Mouse (Mus musculus) hindbrain, embryonic 15.5 days (tissue): ENCODE measurements around the gene Fhad1. TPM values are rescaled to one million over a fixed set of nuclear protein-coding genes. Genes with fewer than 3 reads are reported as not detected.

Experiments
- ATAC-seq: fragments of 200-750 bp; cut with Nextera tagmentation; 2 replicates; pipeline ENCODE4 v1.8.0; 2017; ENCODE audit warnings: low read depth, moderate number of reproducible peaks, moderate TSS enrichment; ENCODE audit not compliant: low FRiP score
- H3K27ac ChIP-seq: fragments of 300-500 bp; sonication (generic); replicated peaks from 2 replicates; pipeline ENCODE4 v1.5.1; 2015; ENCODE audit warnings: mild to moderate bottlenecking, inconsistent platforms
- H3K27me3 ChIP-seq: fragments of 300-500 bp; sonication (generic); 2 replicates; pipeline ENCODE4 v1.6.1; 2015; ENCODE audit warnings: control low read depth, inconsistent platforms
- H3K36me3 ChIP-seq: fragments of 300-500 bp; sonication (generic); 2 replicates; pipeline ENCODE4 v1.6.1; 2015; ENCODE audit warnings: control low read depth, inconsistent platforms
- H3K4me1 ChIP-seq: fragments of 300-500 bp; sonication (generic); replicated peaks from 2 replicates; pipeline ENCODE4 v1.6.1; 2015; ENCODE audit warnings: control low read depth, inconsistent platforms
- H3K4me2 ChIP-seq: fragments of 300-500 bp; sonication (generic); 2 replicates; pipeline ENCODE4 v1.6.1; 2015; ENCODE audit warnings: moderate library complexity, mild to moderate bottlenecking, inconsistent platforms
- H3K4me3 ChIP-seq: fragments of 300-500 bp; sonication (generic); 2 replicates; pipeline ENCODE4 v1.5.1; 2015; ENCODE audit warnings: mild to moderate bottlenecking, inconsistent platforms
- H3K9ac ChIP-seq: fragments of 300-500 bp; sonication (generic); 2 replicates; pipeline ENCODE4 v1.6.1; 2015; ENCODE audit warnings: inconsistent platforms
- H3K9me3 ChIP-seq: fragments of 300-500 bp; sonication (generic); 2 replicates; pipeline ENCODE4 v1.6.1; 2016; ENCODE audit warnings: control low read depth, inconsistent platforms
- WGBS: fragments of 180-500 bp; shearing (Covaris S2); methylation state at CpG from one replicate; pipeline ENCODE4 v1.1.7; 2015; 5-methylcytosine and 5-hydroxymethylcytosine counted together
- polyA plus RNA-seq: library from polyadenylated mRNA; unstranded; fragments of >200 nt; fragmentation: Nextera tagmentation; extraction: Ambion mirVana; gene quantifications from 2 replicates; pipeline ENCODE4 v1.2.1, GENCODE M21; 2015

The Fhad1 gene
- polyA plus RNA-seq, 1 experiment from 2014 or later: 5.3 TPM

DNA sequence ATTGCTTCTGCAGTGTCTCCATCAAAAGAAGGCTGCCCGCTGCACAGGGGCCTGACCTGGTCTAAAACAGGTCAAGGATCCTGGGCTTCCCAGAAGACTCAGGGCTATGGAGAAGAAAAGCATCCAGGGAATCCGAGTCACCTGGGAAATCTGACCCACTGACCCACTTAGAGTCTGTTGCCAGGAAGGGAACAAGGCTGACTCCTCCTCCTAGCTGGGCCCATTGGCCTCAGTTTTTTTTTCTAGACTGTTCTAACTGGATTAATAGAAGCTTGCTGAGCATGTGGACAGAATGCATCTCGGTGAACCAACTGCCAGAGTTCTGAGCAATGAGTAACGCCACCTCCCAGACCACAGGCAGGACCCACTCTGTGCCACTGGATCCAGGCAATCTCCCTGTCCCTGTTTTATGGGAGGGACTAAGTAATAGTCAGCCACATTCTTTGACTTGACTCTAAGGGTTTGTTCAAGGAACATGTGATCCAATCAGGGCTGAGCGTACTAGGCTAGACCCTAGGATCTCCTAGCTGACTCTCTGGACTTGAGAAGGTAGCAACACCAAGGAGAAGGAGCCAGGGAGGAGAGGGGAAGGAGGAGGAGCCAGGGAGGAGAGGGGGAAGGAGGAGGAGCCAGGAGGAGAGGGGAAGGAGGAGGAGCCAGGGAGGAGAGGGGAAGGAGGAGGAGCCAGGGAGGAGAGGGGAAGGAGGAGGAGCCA, 21.4 kb downstream of the Fhad1 start:
- Histone ChIP-seq H3K9me3 (no peaks in the 10 kb centered on the region), H3K27me3 (no peaks in the 10 kb centered on the region), H3K4me2 (no peak overlapping the region), H3K4me1 (0 out of 2 replicates have a peak, but pooled peaks cover 7% of the 10 kb centered on the region), H3K9ac (no peak overlapping the region), H3K27ac (no peak overlapping the region), H3K4me3 (no peak overlapping the region), H3K36me3 (no peaks in the 10 kb centered on the region)
- no peak for ATAC-seq
- WGBS: 82% methylated on average over 5 of the region's 5 CpGs

- 83% methylated on average over 14 of the region's 14 CpGs for WGBS
- H3K4me1 ChIP-seq: no peaks in the 10 kb centered on the region
- no peaks in the 10 kb centered on the region for H3K27me3 ChIP-seq
- no peak for ATAC-seq
- H3K27ac ChIP-seq: no peak overlapping the region
- no peak overlapping the region for H3K4me3 ChIP-seq
- H3K9me3 ChIP-seq: no peaks in the 10 kb centered on the region
- no peaks in the 10 kb centered on the region for H3K36me3 ChIP-seq
- H3K9ac ChIP-seq: no peak overlapping the region
- H3K4me2 ChIP-seq: no peak overlapping the region
These were observed 22.2 kb downstream of the Fhad1 start for GRCm38 (mm10) chr4:141992530-141993204.

- H3K4me2 ChIP-seq: no peak overlapping the region
- H3K4me3 ChIP-seq: no peak overlapping the region
- WGBS: 92% methylated on average over 1 of the region's 1 CpGs
- no peaks in the 10 kb centered on the region for H3K36me3 ChIP-seq
- H3K4me1 ChIP-seq: no peaks in the 10 kb centered on the region
- H3K27me3 ChIP-seq: no peaks in the 10 kb centered on the region
- H3K9ac ChIP-seq: no peak overlapping the region
- no peak overlapping the region for H3K27ac ChIP-seq
- no peak for ATAC-seq
- no peaks in the 10 kb centered on the region for H3K9me3 ChIP-seq
These were observed 26.7 kb downstream of the Fhad1 start for GRCm38 (mm10) chr4:141988178-141988577.

GRCm38 (mm10) chr4:141983689-141984088, 31.2 kb downstream of the Fhad1 start:
- H3K4me3 ChIP-seq: no peak overlapping the region
- WGBS: 53% methylated on average over 3 of the region's 3 CpGs
- no peak for ATAC-seq
- no peak overlapping the region for H3K4me2 ChIP-seq
- H3K4me1 ChIP-seq: no peaks in the 10 kb centered on the region
- H3K27me3 ChIP-seq: no peaks in the 10 kb centered on the region
- no peaks in the 10 kb centered on the region for H3K36me3 ChIP-seq
- H3K9me3 ChIP-seq: no peaks in the 10 kb centered on the region
- H3K9ac ChIP-seq: no peak overlapping the region
- no peak overlapping the region for H3K27ac ChIP-seq

DNA sequence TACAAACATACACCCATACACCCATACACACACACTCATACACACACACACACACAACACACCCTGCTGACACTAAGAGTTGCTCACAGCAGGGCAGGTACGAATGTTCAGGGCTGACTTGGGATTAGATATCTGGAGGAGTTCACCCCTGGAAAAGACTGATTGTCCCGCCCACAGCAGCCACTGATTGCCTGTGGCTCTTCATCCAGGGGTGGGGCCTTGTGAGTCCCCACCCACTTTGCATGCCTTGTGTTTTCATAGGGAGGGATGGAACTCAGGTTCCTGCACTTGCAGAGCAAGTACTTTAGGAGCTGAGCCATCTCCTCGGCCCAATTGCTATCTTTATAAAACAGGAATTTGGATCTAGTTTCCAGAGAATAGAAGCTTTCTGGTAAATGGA, 33.4 kb downstream of the Fhad1 start:
- Histone ChIP-seq H3K36me3 (no peaks in the 10 kb centered on the region), H3K27ac (no peak overlapping the region), H3K27me3 (no peaks in the 10 kb centered on the region), H3K9me3 (no peaks in the 10 kb centered on the region), H3K4me2 (no peak overlapping the region), H3K9ac (no peak overlapping the region), H3K4me1 (no peaks in the 10 kb centered on the region), H3K4me3 (no peak overlapping the region)
- ATAC-seq: no peak
- WGBS: 84% methylated on average over 3 of the region's 3 CpGs

DNA sequence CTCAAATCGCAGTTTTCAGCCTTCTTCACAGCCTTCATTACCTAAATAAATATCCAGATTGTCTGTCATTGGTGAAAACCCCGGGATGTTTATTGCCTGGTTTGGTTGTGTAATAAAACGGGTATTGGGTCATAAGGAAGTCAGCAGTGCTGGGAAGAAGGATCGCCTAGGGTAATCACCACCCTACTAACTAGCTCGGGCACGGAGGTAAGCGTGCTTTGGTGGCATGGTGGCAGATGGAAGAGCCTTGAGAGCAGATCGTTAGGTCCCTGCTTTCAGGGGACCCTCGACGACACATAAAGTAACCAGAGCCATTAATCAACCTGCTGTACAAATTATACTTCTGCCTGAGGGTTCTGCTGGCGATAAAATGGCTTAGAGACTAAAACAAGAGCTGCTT, 36.3 kb downstream of the Fhad1 start:
- ATAC-seq: no peak
- Histone ChIP-seq H3K9ac (no peak overlapping the region), H3K9me3 (no peaks in the 10 kb centered on the region), H3K4me1 (no peaks in the 10 kb centered on the region), H3K27me3 (no peaks in the 10 kb centered on the region), H3K4me2 (no peak overlapping the region), H3K27ac (0 out of 2 replicates have a peak overlapping the region, but pooled peaks have one; percentile 25), H3K4me3 (no peak overlapping the region), H3K36me3 (no peaks in the 10 kb centered on the region)
- 57% methylated on average over 11 of the region's 11 CpGs for WGBS

DNA sequence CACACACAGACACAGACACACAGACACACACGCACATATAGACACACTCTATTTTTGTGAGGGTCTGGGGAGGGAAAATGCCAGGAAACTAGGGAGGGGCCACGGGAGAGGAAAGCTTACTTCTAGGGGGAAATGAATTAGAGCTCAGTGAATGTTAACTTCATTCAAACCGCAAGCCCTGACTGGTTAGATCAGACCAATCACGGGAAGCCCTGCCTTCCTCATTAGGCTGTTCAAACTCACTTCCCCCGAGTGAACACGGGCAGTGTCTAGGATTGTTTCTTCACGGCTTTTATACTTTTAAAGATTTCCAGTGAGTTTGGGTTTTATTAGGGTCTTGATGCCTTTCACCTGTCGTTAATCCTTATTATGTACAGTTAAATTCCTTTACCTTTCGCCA, 37.5 kb downstream of the Fhad1 start:
- H3K27ac ChIP-seq: no peak overlapping the region
- H3K4me3 ChIP-seq: no peak overlapping the region
- no peaks in the 10 kb centered on the region for H3K36me3 ChIP-seq
- no peak for ATAC-seq
- H3K9ac ChIP-seq: no peak overlapping the region
- no peak overlapping the region for H3K4me2 ChIP-seq
- no peaks in the 10 kb centered on the region; the same call in 1 of the 2 replicates for H3K9me3 ChIP-seq
- H3K27me3 ChIP-seq: no peaks in the 10 kb centered on the region
- H3K4me1 ChIP-seq: no peaks in the 10 kb centered on the region
- WGBS: 65% methylated on average over 9 of the region's 9 CpGs

GRCm38 (mm10) chr4:141976163-141976562, 38.7 kb downstream of the Fhad1 start:
- Histone ChIP-seq H3K4me2 (no peak overlapping the region), H3K9me3 (no peaks in the 10 kb centered on the region; the same call in 1 of the 2 replicates), H3K4me3 (no peak overlapping the region), H3K4me1 (no peaks in the 10 kb centered on the region), H3K36me3 (no peaks in the 10 kb centered on the region), H3K27ac (no peak overlapping the region), H3K27me3 (no peaks in the 10 kb centered on the region), H3K9ac (no peak overlapping the region)
- no peak for ATAC-seq
- 60% methylated on average over 4 of the region's 4 CpGs for WGBS

DNA sequence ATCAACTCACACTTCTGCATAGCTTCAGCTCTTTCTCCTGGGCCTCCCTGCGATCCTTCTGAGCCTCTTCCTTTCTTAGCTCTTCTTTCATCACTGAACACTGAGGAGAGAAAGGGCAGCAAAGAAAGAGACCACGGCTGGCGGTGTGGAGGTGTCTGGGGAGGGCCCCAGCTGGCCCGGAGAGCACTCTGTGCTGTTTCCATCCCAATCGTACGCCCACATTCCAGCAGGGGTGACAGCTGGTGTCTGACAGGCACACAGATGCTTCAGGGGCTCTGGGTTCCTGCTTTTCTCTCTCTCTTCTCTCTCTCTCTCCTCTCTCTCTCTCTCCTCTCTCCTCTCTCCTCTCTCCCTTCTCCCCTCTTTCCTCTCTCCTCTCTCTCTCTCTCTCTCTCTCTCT, 50.3 kb downstream of the Fhad1 start:
- ATAC-seq: 0 out of 2 replicates have a peak, but pooled peaks have one; percentile 56
- H3K27ac ChIP-seq: no peak overlapping the region
- WGBS: 20% methylated on average over 6 of the region's 6 CpGs
- H3K4me1 ChIP-seq: 0 out of 2 replicates have a peak, but pooled peaks cover 6% of the 10 kb centered on the region
- H3K4me2 ChIP-seq: no peak overlapping the region
- no peaks in the 10 kb centered on the region for H3K9me3 ChIP-seq
- H3K27me3 ChIP-seq: no peaks in the 10 kb centered on the region
- H3K36me3 ChIP-seq: no peaks in the 10 kb centered on the region
- no peak overlapping the region for H3K4me3 ChIP-seq
- no peak overlapping the region for H3K9ac ChIP-seq

DNA sequence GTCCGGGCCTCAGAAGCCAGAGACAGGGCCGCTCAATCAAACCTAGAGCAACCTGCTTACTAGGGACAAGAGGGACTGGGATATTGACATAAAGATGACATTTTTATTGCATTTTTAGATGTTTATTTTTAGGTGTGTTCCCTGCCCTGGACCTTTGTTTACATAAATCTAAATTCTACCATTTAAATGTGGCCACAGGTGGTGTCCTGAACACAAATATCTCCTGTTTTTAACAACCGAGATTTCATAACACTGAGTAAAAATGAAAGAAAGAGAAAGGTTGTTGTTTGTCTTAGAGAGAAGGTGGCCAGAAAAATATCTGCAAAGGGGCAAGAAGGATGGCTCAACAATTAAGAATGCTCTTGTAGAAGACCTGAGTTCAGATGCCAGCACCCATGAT, 51.0 kb downstream of the Fhad1 start:
- Histone ChIP-seq H3K27me3 (no peaks in the 10 kb centered on the region), H3K4me1 (0 out of 2 replicates have a peak, but pooled peaks cover 6% of the 10 kb centered on the region), H3K27ac (no peak overlapping the region), H3K4me3 (no peak overlapping the region), H3K9me3 (no peaks in the 10 kb centered on the region), H3K9ac (no peak overlapping the region), H3K4me2 (no peak overlapping the region), H3K36me3 (no peaks in the 10 kb centered on the region)
- ATAC-seq: no peak
- WGBS: 92% methylated on average over 3 of the region's 3 CpGs

DNA sequence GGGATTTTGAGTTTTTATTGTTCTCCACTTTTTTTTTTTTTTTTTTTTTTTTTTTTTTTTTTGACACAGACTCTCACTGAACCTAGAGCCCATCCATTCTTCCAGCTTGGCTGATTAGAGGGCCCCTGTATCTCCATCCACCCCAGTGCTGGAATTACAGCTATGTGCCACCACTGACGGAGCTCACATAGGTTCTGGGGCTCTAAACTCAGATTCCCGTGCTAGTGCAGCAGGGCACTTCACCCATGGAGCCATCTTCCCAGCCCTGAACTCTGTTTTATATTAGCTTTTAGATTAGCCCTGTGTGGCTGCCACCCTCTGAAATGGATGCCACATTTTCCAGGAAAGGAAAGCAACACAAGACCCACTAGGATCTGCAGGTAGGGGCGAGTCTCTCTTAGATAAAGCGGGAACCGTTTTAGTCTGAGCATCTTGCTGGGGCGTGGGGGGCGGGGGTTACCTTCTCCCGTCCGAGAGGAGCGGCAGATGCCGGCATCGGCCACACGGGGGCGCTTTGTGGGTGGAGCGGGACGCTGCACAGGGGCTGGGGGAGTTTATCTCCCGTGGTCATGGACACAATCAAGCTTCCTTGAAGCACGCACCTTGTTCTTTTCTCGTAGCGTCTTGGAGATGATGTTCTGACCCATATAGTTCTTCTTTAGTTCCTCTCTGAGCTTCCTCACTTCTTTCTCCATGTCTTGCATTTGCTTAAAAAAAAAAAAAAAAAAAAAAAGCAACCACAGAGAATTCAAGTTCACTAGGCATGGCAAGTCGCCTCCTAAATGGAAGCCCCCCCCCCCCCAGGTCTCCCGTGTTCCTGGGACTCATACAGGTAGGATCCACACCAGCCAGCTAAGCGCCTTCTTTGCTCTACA, 51.8 kb downstream of the Fhad1 start:
- Histone ChIP-seq H3K36me3 (no peaks in the 10 kb centered on the region), H3K4me2 (peak overlapping the region; percentile 39), H3K4me1 (peaks cover 12% of the 10 kb centered on the region), H3K9ac (no peak overlapping the region), H3K4me3 (no peak overlapping the region), H3K9me3 (no peaks in the 10 kb centered on the region), H3K27ac (no peak overlapping the region), H3K27me3 (no peaks in the 10 kb centered on the region)
- ATAC-seq: no peak
- 14% methylated on average over 23 of the region's 23 CpGs for WGBS

- Histone ChIP-seq H3K9me3 (no peaks in the 10 kb centered on the region), H3K36me3 (no peaks in the 10 kb centered on the region), H3K9ac (no peak overlapping the region), H3K4me1 (peaks cover 21% of the 10 kb centered on the region), H3K4me3 (no peak overlapping the region), H3K4me2 (no peak overlapping the region), H3K27ac (no peak overlapping the region), H3K27me3 (no peaks in the 10 kb centered on the region)
- no peak for ATAC-seq
- WGBS: 87% methylated on average over 8 of the region's 8 CpGs
These were observed 54.8 kb downstream of the Fhad1 start for GRCm38 (mm10) chr4:141960037-141960436.
